Mouse (Mus musculus) brain, embryonic 14.5 days (tissue): ENCODE measurements around the gene Alg5.

Experiments used
- CTCF ChIP-seq: fragments of 200-500 bp; IDR thresholded peaks from 2 replicates; pipeline ENCODE4 v1.5.1; 2012; ENCODE audit warnings: inconsistent platforms, mild to moderate bottlenecking, moderate library complexity, borderline replicate concordance; ENCODE audit not compliant: insufficient read depth, insufficient read length; ENCODE audit errors: extremely low read depth
- POLR2A ChIP-seq: fragments of 200-500 bp; IDR thresholded peaks from 2 replicates; pipeline ENCODE4 v1.6.1; 2012; ENCODE audit warnings: mild to moderate bottlenecking, inconsistent platforms, borderline replicate concordance; ENCODE audit not compliant: poor library complexity, insufficient read depth, insufficient read length, severe bottlenecking; ENCODE audit errors: extremely low read depth

GRCm38 (mm10) chr3:54760321-54761115 lies 25.2 kb downstream of the Alg5 start:
- no peak for TF ChIP-seq POLR2A
- TF ChIP-seq CTCF = no peak
